ENCODE assay signal across 29 mouse cellular contexts in genomic region chr11:86232446-86232845, GRCm38 (mm10). TPM values are rescaled to one million over a fixed set of nuclear protein-coding genes. Genes with fewer than 3 reads are reported as not detected.
DNase-seq lines count a peak whose midpoint lies in the region; ATAC-seq and TF ChIP-seq lines count a peak whose summit lies in the region.
"Had no signal": no experiment of that assay in that cellular context is flagged by ENCODE, and none has a peak within 500 bp of the region (broad histone marks: within the 10 kb centered on the region; RNA-seq: fewer than 3 reads in every experiment).

No protein-coding gene starts in this region.

- H3K27me3 ChIP-seq in kidney, embryonic 16.5 days (ENCODE audit: insufficient read depth, low read length) = no peaks in the 10 kb centered on the region
- H3K27me3 ChIP-seq: embryonic facial prominence, embryonic 13.5 days; heart, embryonic 13.5 days; limb, embryonic 13.5 days; liver, embryonic 12.5 days; midbrain, embryonic 13.5 days; neural tube, embryonic 13.5 days had no signal

- H3K9me3 ChIP-seq in kidney, embryonic 16.5 days (ENCODE audit: low read length) = no peaks in the 10 kb centered on the region
- H3K9me3 ChIP-seq in ES-E14 (ENCODE audit: control insufficient read depth, insufficient read depth, low read depth, low read length) = no peaks in the 10 kb centered on the region
- H3K9me3 ChIP-seq: embryonic facial prominence, embryonic 13.5 days; forebrain, embryonic 10.5 days; heart, embryonic 13.5 days; limb, embryonic 13.5 days; liver, embryonic 12.5 days; midbrain, embryonic 13.5 days; neural tube, embryonic 13.5 days had no signal

- peaks cover 23% of the 10 kb centered on the region for H3K36me3 ChIP-seq in kidney, embryonic 16.5 days (ENCODE audit: insufficient read depth, low read length)
- H3K36me3 ChIP-seq in ES-E14 (ENCODE audit: control insufficient read depth, insufficient read depth, low read length, poor library complexity, severe bottlenecking) = peaks cover 20% of the 10 kb centered on the region

- in situ Hi-C loops in ES-E14 (cut with MboI; ENCODE audit: low sequenced_read_pairs in 2 of 2, unreplicated experiment in 2 of 2) = no loop called here

- no peak overlapping the region for H3K27ac ChIP-seq in kidney, embryonic 16.5 days (ENCODE audit: low read length)
- H3K27ac ChIP-seq in ES-E14 (ENCODE audit: insufficient read depth, low read depth, low read length, poor library complexity, severe bottlenecking) = no peak overlapping the region
- H3K27ac ChIP-seq: embryonic facial prominence, embryonic 13.5 days; forebrain, embryonic 10.5 days; heart, embryonic 13.5 days; limb, embryonic 13.5 days; liver, embryonic 12.5 days; macrophage; midbrain, embryonic 13.5 days; neural tube, embryonic 13.5 days had no signal

- H3K9ac ChIP-seq in kidney, embryonic 16.5 days (replicated peaks; ENCODE audit: low read length) = no peak overlapping the region
- no peak overlapping the region for H3K9ac ChIP-seq in ES-E14 (ENCODE audit: insufficient read depth, low read depth, low read length, poor library complexity, severe bottlenecking)
- H3K9ac ChIP-seq: embryonic facial prominence, embryonic 13.5 days; heart, embryonic 13.5 days; limb, embryonic 13.5 days; liver, embryonic 12.5 days; liver, postnatal 0 days; midbrain, embryonic 13.5 days; neural tube, embryonic 13.5 days had no signal

- 0 out of 2 replicates have a peak, but pooled peaks cover 3% of the 10 kb centered on the region for H3K4me1 ChIP-seq in kidney, embryonic 16.5 days (ENCODE audit: insufficient read depth, low read length)
- no peaks in the 10 kb centered on the region for H3K4me1 ChIP-seq in ES-E14 (ENCODE audit: control insufficient read depth in 2 of 2, insufficient read depth in 2 of 2, low read length in 2 of 2, poor library complexity in 1 of 2)
- H3K4me1 ChIP-seq: embryonic facial prominence, embryonic 13.5 days; forebrain, embryonic 10.5 days; heart, embryonic 13.5 days; limb, embryonic 13.5 days; liver, embryonic 12.5 days; midbrain, embryonic 13.5 days; neural tube, embryonic 13.5 days had no signal

- ATAC-seq in kidney, embryonic 16.5 days (ENCODE audit: low FRiP score, low TSS enrichment) = no peak
- ATAC-seq: CD4-positive, CD25-positive, alpha-beta regulatory T cell, adult 4 months; forebrain, embryonic 16.5 days; hindbrain, embryonic 16.5 days; liver, embryonic 12.5 days; liver, postnatal 0 days; midbrain, embryonic 13.5 days had no signal

- 56% methylated on average over 4 of the region's 4 CpGs for WGBS in kidney, embryonic 16.5 days

- no peak overlapping the region for H3K4me3 ChIP-seq in kidney, embryonic 16.5 days (ENCODE audit: low read length)
- H3K4me3 ChIP-seq in ES-E14 (ENCODE audit: insufficient read depth in 1 of 2, low read depth in 1 of 2, low read length in 2 of 2, poor library complexity in 1 of 2, severe bottlenecking in 1 of 2) = no peak overlapping the region
- H3K4me3 ChIP-seq: embryonic facial prominence, embryonic 13.5 days; forebrain, embryonic 10.5 days; heart, embryonic 13.5 days; limb, embryonic 13.5 days; liver, embryonic 12.5 days; midbrain, embryonic 13.5 days; neural tube, embryonic 13.5 days had no signal

- H3K4me2 ChIP-seq in kidney, embryonic 16.5 days (replicated peaks; ENCODE audit: low read depth, low read length) = no peak overlapping the region
- H3K4me2 ChIP-seq: embryonic facial prominence, embryonic 13.5 days; heart, embryonic 13.5 days; limb, embryonic 13.5 days; liver, embryonic 12.5 days; midbrain, embryonic 13.5 days; neural tube, embryonic 13.5 days had no signal

- DNase-seq in kidney, adult 18-20 months = peak; percentile 23
- no peak for DNase-seq in ES-E14 (ENCODE audit: low read depth, low spot score)
- DNase-seq in kidney, postnatal 10 days = peak; percentile 33
- DNase-seq in yolk sac, embryonic 10.5 days (ENCODE audit: low spot score) = peak; percentile 36
- no peak for DNase-seq in embryo, embryonic 9.5 days (ENCODE audit: extremely low spot score)
- no peak for DNase-seq in spleen, postnatal 10 days (ENCODE audit: low spot score in 2 of 2)
- DNase-seq: adrenal gland, postnatal 14 days; cerebellum, adult 11-12 months; cerebellum, adult 9-11 months; embryo, embryonic 11 days; heart, postnatal 10 days; layer of hippocampus, adult 9-11 months; liver, postnatal 0 days; lung, postnatal 10 days; right cerebral cortex, postnatal 4 days; thymus, adult 2 months; thymus, postnatal 4 days had no signal

TF ChIP-seq in ES-E14, 5 proteins besides CTCF, POLR2A, EP300 and RAD21:
- TF ChIP-seq MAFK (IDR thresholded peaks at IDR 0.05; ENCODE audit: insufficient read depth, low read depth, low read length) = peak; percentile 98
- TF ChIP-seq ZNF384 (IDR thresholded peaks at IDR 0.05; ENCODE audit: low read depth, low read length) = no peak
- TF ChIP-seq HCFC1 (IDR thresholded peaks at IDR 0.05; ENCODE audit: borderline replicate concordance, insufficient read depth, low read length) = no peak
- no peak for TF ChIP-seq ZC3H11A (IDR thresholded peaks at IDR 0.05; ENCODE audit: borderline replicate concordance, low read depth, low read length)
- no peak for TF ChIP-seq CHD2 (IDR thresholded peaks at IDR 0.05; ENCODE audit: low read depth, low read length)

RNA-seq across cellular contexts. Expression of gene Ints2, which starts 24.9 kb away (rescaled TPM):
- 32.1 and 33.2 TPM in 2 replicates for polyA plus RNA-seq in kidney, embryonic 16.5 days (2015; fragmentation: Nextera tagmentation; extraction: Ambion mirVana)
- total RNA-seq in ES-E14 (2012; rRNA removed) = 85.1 and 92.9 TPM in 2 replicates

RNA-seq across cellular contexts. Expression of gene Brip1, which starts 31.5 kb away (rescaled TPM):
- polyA plus RNA-seq in kidney, embryonic 16.5 days (2015; fragmentation: Nextera tagmentation; extraction: Ambion mirVana) = 11.1 and 13.1 TPM in 2 replicates
- total RNA-seq in ES-E14 (2012; rRNA removed) = 9.7 and 10.3 TPM in 2 replicates

Comparison
In these comparisons a context has a peak if more than half of its experiments do, and no peak if none do; other contexts are left out.
1. DNase-seq: peak in kidney, adult 18-20 months (single experiment), kidney, postnatal 10 days (single experiment) and yolk sac, embryonic 10.5 days (single experiment); none in ES-E14 (single experiment), embryo, embryonic 9.5 days (single experiment) and spleen, postnatal 10 days (0 of 2).